Mouse (Mus musculus) 416B (cell line): ENCODE measurements around the gene Pcsk5.
A peak's percentile ranks its signal among the peaks of the same experiment; 100 is the strongest.

ENCODE experiments used
- DNase-seq: peaks from one replicate; pipeline ENCODE4 v3.0.0; 2011; ENCODE audit warnings: low read depth

The Pcsk5 gene

GRCm38 (mm10) chr19:17741465-17741864, 96.0 kb downstream of the Pcsk5 start:
- no peak for DNase-seq

GRCm38 (mm10) chr19:17732676-17733277, 104.7 kb downstream of the Pcsk5 start:
- DNase-seq = no peak

DNA sequence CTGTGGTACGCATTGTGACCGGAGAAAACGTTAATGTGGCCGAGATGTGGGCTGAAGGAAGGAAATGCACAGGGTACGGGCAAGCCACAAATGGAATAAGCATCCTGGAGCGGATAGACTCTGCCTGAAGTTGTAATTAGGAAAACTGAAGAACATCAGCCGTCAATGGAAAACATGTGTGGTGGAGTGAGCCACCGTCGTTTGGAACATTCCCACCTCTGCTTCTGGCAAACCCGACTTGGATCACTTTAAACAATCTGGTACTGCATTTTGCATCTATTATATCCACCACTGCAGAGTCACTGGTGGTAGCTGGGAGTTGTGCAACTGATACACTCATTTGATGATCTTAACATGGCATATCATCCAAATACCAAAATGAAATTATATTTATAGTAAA, 120.4 kb downstream of the Pcsk5 start:
- DNase-seq = no peak

GRCm38 (mm10) chr19:17715281-17715955, 122.0 kb downstream of the Pcsk5 start:
- DNase-seq = no peak

DNA sequence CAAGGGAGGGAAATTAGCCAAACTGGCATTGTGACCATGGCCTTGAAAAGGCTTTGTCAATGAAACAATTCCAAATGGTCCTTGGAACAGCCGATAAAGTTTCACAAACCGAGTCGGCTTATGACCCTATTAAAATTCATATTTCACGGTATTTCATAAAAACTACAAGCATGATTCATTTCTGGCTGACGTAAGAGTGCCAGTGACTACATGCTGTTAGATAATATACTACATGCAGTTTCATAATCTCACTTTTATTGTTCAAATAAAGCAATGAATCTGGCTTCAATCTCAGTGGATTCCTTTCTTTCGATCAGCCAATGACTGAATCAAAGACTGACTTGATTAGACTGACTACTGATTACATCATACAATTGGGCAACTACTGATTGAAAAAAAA, 145.8 kb downstream of the Pcsk5 start:
- DNase-seq = peak; percentile 0

- DNase-seq = no peak
Measured at GRCm38 (mm10) chr19:17678371-17678770, 159.1 kb downstream of the Pcsk5 start.

- no peak for DNase-seq
Measured at GRCm38 (mm10) chr19:17662676-17663075, 174.8 kb downstream of the Pcsk5 start.

- DNase-seq = no peak
Measured at GRCm38 (mm10) chr19:17662271-17662670, 175.2 kb downstream of the Pcsk5 start.

DNA sequence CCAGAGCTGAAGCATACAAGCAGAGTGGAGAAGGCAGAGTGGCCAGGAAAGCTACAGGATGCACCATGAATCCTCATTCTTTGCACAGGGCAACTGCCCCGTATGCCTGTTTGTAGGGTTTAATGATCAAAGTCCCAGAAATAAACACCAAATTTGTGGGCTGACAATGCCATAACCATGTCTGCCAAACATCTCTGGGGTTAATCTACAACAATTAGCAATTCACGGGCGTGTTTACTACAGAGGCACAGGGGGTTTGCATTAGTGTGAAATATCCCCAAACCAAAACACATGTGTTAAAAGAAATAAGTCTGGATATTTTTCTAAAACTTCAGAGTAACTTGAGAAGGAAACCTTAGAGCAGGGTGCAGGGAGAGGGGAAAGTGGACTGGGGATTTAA, 178.1 kb downstream of the Pcsk5 start:
- no peak for DNase-seq

DNA sequence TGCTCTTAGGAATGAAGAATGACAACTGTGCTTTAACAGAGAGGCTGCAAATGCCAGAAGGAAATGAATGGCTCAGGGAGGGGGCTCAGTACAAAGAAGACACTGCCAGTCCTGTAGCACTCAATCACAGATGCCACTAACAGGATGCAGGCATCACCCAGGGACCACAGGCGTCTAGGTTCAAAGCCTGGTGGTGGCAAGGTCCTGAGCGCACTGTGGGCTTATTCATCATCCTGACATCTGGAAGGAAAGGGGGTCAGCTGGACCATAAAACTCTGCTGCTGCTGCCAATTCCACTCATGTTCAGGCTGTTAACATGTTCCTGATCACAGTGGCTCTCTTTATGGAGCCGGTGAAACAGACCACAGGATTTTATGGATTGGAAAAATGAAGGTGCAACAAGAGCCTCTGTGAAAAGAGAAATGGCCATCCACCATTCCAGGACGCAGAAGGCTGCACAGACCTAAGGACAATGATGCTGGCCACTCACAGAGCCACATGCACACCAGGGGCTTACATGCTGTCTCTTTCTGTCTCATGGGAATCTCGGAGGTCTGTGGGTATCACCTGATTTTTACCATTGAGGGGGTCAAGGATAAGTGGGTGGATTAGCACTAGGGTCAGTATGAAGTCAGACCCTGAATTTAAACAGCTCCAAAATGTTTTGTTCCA, 186.5 kb downstream of the Pcsk5 start:
- no peak for DNase-seq

- no peak for DNase-seq
Measured at GRCm38 (mm10) chr19:17649967-17650366, 187.5 kb downstream of the Pcsk5 start.

DNA sequence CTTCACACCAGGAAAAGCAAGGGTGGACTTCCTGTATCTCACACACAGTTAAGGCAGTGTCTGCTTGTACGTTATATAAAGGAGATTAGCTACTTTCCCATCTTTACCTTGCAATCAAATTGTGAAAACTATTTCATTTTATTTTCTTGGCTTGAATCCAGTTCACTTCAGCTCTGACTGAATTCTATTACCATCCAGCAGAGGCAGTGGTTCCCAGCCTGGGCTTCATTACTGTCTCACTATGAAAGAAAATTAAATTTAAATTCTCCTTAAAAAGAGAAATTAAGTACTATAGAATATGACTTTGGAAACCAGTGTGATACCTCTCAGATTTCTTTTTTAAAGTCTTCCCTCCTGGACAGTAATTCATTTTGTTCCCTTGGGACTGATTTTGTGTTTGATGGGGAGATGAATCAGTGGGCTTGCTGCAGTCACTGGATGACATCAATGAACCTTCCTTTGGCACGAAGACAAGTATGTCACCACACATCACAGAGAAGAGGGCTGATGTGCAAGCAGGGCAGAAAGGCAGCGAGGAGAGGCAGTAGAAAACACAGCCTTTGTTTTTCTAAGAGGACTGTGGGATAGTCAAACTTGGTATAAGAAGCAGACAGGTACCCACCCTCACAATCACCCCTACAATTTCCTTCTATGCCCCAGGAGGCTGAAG, 194.2 kb downstream of the Pcsk5 start:
- DNase-seq = no peak

GRCm38 (mm10) chr19:17635984-17636383, 201.4 kb downstream of the Pcsk5 start:
- DNase-seq = no peak

- DNase-seq = no peak
Measured at GRCm38 (mm10) chr19:17615646-17616045, 221.8 kb downstream of the Pcsk5 start.

- no peak for DNase-seq
Measured at GRCm38 (mm10) chr19:17606510-17606909, 230.9 kb downstream of the Pcsk5 start.

DNA sequence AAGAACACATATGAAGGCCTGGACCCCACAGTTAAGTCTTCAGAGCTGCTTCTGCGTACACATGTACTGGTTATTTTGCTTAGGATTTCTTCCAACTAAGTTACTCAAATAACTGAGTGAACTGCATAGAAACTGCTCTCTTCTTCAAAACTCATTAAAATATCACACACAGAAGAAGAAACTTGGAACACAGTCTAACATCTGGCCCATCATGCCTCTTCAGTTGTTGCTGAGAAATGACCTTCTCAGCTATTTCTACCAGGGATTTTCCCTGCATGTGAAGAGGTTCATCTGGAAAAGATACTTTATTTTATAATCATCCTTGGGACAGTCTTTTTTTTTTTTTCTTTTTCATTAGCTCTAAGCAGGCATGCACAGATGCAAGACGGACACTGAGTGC, 231.3 kb downstream of the Pcsk5 start:
- no peak for DNase-seq

- no peak for DNase-seq
Measured at GRCm38 (mm10) chr19:17603322-17603721, 234.1 kb downstream of the Pcsk5 start.

- DNase-seq = no peak
Measured at GRCm38 (mm10) chr19:17600347-17600746, 237.1 kb downstream of the Pcsk5 start.

GRCm38 (mm10) chr19:17592790-17593189, 244.6 kb downstream of the Pcsk5 start:
- DNase-seq = no peak

GRCm38 (mm10) chr19:17591335-17591734, 246.1 kb downstream of the Pcsk5 start:
- DNase-seq = no peak

DNA sequence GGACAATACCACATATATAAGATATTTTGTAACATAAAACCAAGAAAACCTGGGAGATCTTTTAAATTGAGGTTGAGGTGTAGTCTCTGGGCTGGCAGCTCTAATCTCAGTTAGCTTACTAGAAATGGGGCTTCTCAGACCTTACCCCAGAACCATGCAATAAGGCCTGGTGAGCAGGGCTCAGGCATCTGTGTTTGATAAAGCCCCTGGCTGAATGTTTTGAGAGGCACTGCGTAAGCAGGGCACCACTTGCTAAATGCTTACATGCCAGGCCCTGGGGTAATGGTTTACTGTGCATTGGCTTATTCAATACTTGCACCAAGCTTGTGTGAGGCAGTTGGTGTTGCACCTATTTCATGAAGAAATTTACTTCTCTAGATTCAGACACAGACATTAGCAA, 247.1 kb downstream of the Pcsk5 start:
- no peak for DNase-seq

- no peak for DNase-seq
Measured at GRCm38 (mm10) chr19:17577412-17577811, 260.0 kb downstream of the Pcsk5 start.

DNA sequence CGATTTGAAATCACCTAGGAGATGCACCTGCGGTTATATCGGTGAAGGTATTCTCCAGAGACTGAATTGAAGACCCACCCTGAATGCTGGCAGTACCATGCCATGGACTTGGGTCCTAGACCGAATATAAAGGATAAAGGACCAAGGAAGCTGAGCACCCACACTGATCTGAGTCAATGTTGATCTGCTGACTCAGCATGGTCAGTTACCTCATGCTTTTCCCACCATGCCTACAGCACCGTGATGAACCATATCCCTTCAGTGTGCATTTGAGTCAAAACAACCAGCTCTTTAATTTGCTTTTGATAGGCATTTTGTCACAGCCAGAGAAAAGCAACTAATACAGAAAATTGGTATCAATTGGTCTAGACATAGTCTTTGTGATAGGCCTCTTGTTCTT, 262.9 kb downstream of the Pcsk5 start:
- DNase-seq = no peak
